Mouse (Mus musculus): ENCODE data around the gene Kctd7.

DNA sequence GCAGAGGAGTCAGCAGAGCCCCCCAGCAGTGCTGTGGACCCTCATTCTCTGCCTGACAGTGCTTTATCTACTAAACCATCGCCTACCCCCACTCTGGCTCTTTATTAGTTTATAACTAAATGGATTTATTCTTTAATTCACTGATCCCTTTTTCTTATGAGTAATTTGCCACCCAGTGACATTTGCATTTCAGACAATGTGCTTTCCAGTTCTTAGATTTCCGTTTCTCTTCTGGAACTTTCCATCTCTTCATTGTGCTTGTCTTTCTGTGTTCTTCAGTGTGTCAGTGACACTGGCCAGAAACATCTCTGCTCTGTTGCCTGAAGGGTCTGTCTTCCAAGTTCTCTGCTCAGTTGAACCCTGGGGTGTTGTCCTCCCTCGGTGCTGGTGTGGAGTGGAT lies 25.4 kb upstream of the Kctd7 start:
- TF ChIP-seq CTCF (IDR thresholded peaks at IDR 0.05; ENCODE audit: extremely low read depth, insufficient read depth, low read length) (no peak), POLR2A (IDR thresholded peaks at IDR 0.05; ENCODE audit: extremely low read depth, insufficient read depth, low read length) (no peak)
